Mouse (Mus musculus) C2C12 (cell line): ENCODE measurements at regions not wholly inside any gene's neighbourhood (a gene's known extent, or its start where the extent isn't known, plus 50 kb on each side); places are given as distances from the start of the nearest gene placed in this dataset.

ENCODE experiments used
- CTCF ChIP-seq: IDR thresholded peaks from one replicate; pipeline ENCODE4 v1.5.1; 2011; ENCODE audit not compliant: control insufficient read depth, insufficient read depth, insufficient read length
- MAX ChIP-seq: IDR thresholded peaks from one replicate; pipeline ENCODE4 v1.6.1; 2011; ENCODE audit warnings: mild to moderate bottlenecking, control low read depth
- MYOD1 ChIP-seq: IDR thresholded peaks from one replicate; pipeline ENCODE4 v1.6.1; 2011; ENCODE audit warnings: low read depth; ENCODE audit not compliant: control insufficient read depth, insufficient read length
- MYOG ChIP-seq: IDR thresholded peaks from one replicate; pipeline ENCODE4 v1.6.1; 2011; ENCODE audit not compliant: control insufficient read depth, insufficient read length; ENCODE audit errors: extremely low read depth
- USF1 ChIP-seq: IDR thresholded peaks from one replicate; pipeline ENCODE4 v1.6.1; 2011; ENCODE audit warnings: low read depth, mild to moderate bottlenecking, control low read depth, moderate library complexity

- TF ChIP-seq USF1 (no peak), CTCF (no peak), MAX (no peak), MYOD1 (no peak), MYOG (no peak)
These were observed 171.3 kb upstream of the Cd180 start for GRCm38 (mm10) chr13:102522080-102522479.
